Mouse (Mus musculus) layer of hippocampus, postnatal 36 days (tissue): ENCODE measurements around the gene Tacr1. TPM values are rescaled to one million over a fixed set of nuclear protein-coding genes. Genes with fewer than 3 reads are reported as not detected.

Experiments used
- DNase-seq, 2 experiments: peaks; one replicate each; pipeline ENCODE4 v3.0.0; 2022
- total RNA-seq, 2 experiments: library from RNA; stranded (reverse); gene quantifications; 2 replicates each; pipeline ENCODE4 v1.2.3; 2021

The Tacr1 gene
- total RNA-seq, 2 experiments from 2014 or later = 1.5 to 1.8 TPM

- DNase-seq = peak in 1 of 2 experiments; percentile 21
Measured at GRCm38 (mm10) chr6:82525107-82525867, 123.2 kb downstream of the Tacr1 start.

GRCm38 (mm10) chr6:82528631-82529030 is 126.5 kb downstream of the Tacr1 start:
- no peak for DNase-seq

- no peak for DNase-seq
Measured at GRCm38 (mm10) chr6:82536641-82537040, 134.5 kb downstream of the Tacr1 start.

GRCm38 (mm10) chr6:82549270-82549669 is 147.1 kb downstream of the Tacr1 start:
- no peak for DNase-seq

GRCm38 (mm10) chr6:82575445-82575844 is 173.3 kb downstream of the Tacr1 start:
- DNase-seq = no peak

GRCm38 (mm10) chr6:82585396-82585795 is 183.3 kb downstream of the Tacr1 start:
- DNase-seq = no peak

GRCm38 (mm10) chr6:82589387-82589786 is 187.3 kb downstream of the Tacr1 start:
- DNase-seq = no peak

GRCm38 (mm10) chr6:82595461-82596090 is 193.4 kb downstream of the Tacr1 start:
- DNase-seq = no peak

GRCm38 (mm10) chr6:82603228-82603627 is 201.1 kb downstream of the Tacr1 start:
- no peak for DNase-seq

- peak; percentile 46 to 50 for DNase-seq
Measured at GRCm38 (mm10) chr6:82603665-82604064, 201.5 kb downstream of the Tacr1 start.

GRCm38 (mm10) chr6:82604791-82605190 is 202.7 kb downstream of the Tacr1 start:
- no peak for DNase-seq

GRCm38 (mm10) chr6:82608756-82609155 is 206.6 kb downstream of the Tacr1 start:
- DNase-seq = no peak

- DNase-seq = no peak
Measured at GRCm38 (mm10) chr6:82609339-82609926, 207.3 kb downstream of the Tacr1 start.
